Mouse (Mus musculus): Measurements from ENCODE around the gene Slc22a22.

Gene Slc22a22

DNA sequence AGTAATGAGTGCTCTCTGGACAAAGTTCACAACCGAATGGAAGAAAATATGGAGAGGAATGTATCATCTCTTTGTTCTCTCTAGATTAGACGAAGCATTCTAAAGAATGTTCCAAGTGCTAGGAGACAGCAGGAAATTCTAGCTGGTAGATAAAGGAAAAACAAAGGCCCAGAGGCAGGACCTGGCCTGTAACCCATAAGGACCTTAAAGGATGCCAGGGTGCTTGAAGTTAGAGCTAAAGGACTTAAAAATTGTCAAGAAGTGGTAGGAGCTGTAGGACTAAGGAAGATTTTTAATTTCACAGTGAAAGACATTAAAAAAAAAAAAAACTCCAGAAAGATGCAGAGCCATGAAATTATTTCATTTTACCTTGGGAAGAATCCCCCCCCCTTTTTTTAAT is at the start of gene Slc22a22:
Gene Slc22a22, minus strand, starts transcription at position 101 of the 400 bp plus-strand sequence.
- in situ Hi-C loops (cut with MboI; ENCODE audit: low pct_unique_long_range_greater_than_20kb in 1 of 2, low sequenced_read_pairs in 2 of 2, unreplicated experiment in 1 of 2) = no loop called here

- in situ Hi-C loops (cut with MboI; ENCODE audit: low pct_unique_long_range_greater_than_20kb in 1 of 2, low sequenced_read_pairs in 2 of 2, unreplicated experiment in 1 of 2) = loop anchor here in 1 of 2 experiments (25.0 kb wide), 1 partner anchor 1186 kb away; no protein-coding TSS in a partner anchor
Observed at GRCm38 (mm10) chr15:57523510-57524298, 46.3 kb upstream of the Slc22a22 start.

DNA sequence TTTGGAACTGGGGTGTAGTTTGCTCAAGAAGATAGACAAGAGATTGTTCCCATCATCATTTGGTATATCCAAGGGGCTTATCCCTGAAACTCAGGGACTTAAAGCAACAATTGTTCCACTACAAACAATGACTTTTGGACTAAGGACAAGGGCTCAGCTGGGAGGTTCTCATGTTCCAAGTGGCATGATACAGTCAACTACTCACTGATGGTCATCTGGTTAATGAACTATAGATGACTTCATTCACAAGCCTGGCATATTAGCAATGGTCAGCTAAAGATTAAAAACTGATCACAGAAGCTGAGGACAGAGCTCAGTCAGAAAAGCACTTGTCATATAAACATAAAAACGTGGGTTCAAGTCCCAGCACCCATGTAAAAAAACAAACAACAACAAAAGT is 44.7 kb upstream of the Slc22a22 start:
- in situ Hi-C loops (cut with MboI; ENCODE audit: low pct_unique_long_range_greater_than_20kb in 1 of 2, low sequenced_read_pairs in 2 of 2, unreplicated experiment in 1 of 2) = loop anchor here in 1 of 2 experiments (25.0 kb wide), 1 partner anchor 1185 kb away; no protein-coding TSS in a partner anchor

GRCm38 (mm10) chr15:57509185-57510172 is 32.1 kb upstream of the Slc22a22 start:
- in situ Hi-C loops (cut with MboI; ENCODE audit: low pct_unique_long_range_greater_than_20kb in 1 of 2, low sequenced_read_pairs in 2 of 2, unreplicated experiment in 1 of 2) = loop anchor here in 1 of 2 experiments (25.0 kb wide), 1 partner anchor 1172 kb away; no protein-coding TSS in a partner anchor

- in situ Hi-C loops (cut with MboI; ENCODE audit: low pct_unique_long_range_greater_than_20kb in 1 of 2, low sequenced_read_pairs in 2 of 2, unreplicated experiment in 1 of 2) = loop anchor here in 1 of 2 experiments (25.0 kb wide), 1 partner anchor 1171 kb away; no protein-coding TSS in a partner anchor
Observed at GRCm38 (mm10) chr15:57508242-57509184, 31.1 kb upstream of the Slc22a22 start.

GRCm38 (mm10) chr15:57504126-57504705 is 26.8 kb upstream of the Slc22a22 start:
- in situ Hi-C loops (cut with MboI; ENCODE audit: low pct_unique_long_range_greater_than_20kb in 1 of 2, low sequenced_read_pairs in 2 of 2, unreplicated experiment in 1 of 2) = loop anchor here in 1 of 2 experiments (25.0 kb wide), 1 partner anchor 1167 kb away; no protein-coding TSS in a partner anchor

GRCm38 (mm10) chr15:57503656-57504055 is 26.2 kb upstream of the Slc22a22 start:
- in situ Hi-C loops (cut with MboI; ENCODE audit: low pct_unique_long_range_greater_than_20kb in 1 of 2, low sequenced_read_pairs in 2 of 2, unreplicated experiment in 1 of 2) = loop anchor here in 1 of 2 experiments (25.0 kb wide), 1 partner anchor 1166 kb away; no protein-coding TSS in a partner anchor

DNA sequence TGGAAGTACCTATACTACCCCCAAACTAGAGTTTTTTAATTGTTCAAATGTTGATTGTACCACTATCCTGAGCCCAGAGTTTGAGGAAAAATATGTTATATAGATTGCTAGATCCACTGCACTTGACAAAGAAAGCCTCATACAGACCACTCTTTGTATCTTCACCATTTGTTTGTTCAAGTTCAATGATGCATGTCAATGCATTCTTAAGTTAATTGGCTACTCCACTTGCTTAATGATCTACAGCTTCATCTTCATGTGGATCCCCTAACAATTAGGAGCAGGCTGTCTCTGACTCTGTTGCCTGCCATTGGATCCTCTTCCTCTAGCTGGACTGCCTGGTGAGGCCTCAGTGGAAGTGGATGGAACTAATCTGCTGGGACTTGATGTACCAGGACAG is 24.1 kb upstream of the Slc22a22 start:
- in situ Hi-C loops (cut with MboI; ENCODE audit: low pct_unique_long_range_greater_than_20kb in 1 of 2, low sequenced_read_pairs in 2 of 2, unreplicated experiment in 1 of 2) = loop anchor here in 1 of 2 experiments (25.0 kb wide), 1 partner anchor 1164 kb away; no protein-coding TSS in a partner anchor

DNA sequence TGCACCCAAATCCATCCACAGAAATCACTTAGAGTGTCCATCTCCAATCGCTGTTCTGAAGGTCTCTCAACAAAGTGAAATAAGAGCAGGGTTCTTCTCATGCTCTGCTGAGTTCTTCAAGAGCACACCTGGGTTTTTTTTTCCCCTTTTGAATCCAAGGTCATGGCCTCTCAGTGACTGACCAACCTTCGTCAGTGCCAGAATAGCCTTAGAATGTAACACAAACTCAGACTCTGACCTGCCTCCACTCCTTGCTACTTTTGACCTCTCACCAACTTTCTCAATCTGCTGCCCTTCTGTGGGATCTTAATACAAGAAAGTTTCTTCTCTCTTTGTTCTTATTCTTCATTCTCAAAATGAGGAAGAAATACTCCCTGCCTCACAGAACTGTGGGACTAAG is 18.7 kb upstream of the Slc22a22 start:
- in situ Hi-C loops (cut with MboI; ENCODE audit: low pct_unique_long_range_greater_than_20kb in 1 of 2, low sequenced_read_pairs in 2 of 2, unreplicated experiment in 1 of 2) = no loop called here

DNA sequence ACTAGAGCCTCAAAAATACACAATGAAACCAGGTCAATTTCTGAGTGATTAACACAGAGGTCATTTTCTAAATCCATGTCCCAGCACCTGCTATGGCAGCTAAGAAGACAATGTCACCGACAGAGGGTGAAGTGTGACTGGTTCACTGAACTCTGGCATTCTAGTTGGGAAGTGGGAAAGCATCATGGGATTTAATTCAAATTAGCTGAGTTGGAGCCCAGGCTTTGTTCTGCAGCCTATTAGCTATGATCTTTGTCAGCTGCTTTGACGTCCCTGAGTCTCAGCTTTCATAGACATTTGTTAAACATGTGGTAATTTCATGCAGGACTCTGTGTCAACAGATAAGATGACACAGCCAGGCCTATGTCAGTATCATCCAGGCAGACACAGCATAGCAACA is 5.1 kb upstream of the Slc22a22 start:
- in situ Hi-C loops (cut with MboI; ENCODE audit: low pct_unique_long_range_greater_than_20kb in 1 of 2, low sequenced_read_pairs in 2 of 2, unreplicated experiment in 1 of 2) = no loop called here

GRCm38 (mm10) chr15:57471648-57472047 is 5.8 kb downstream of the Slc22a22 start:
- in situ Hi-C loops (cut with MboI; ENCODE audit: low pct_unique_long_range_greater_than_20kb in 1 of 2, low sequenced_read_pairs in 2 of 2, unreplicated experiment in 1 of 2) = no loop called here

- in situ Hi-C loops (cut with MboI; ENCODE audit: low pct_unique_long_range_greater_than_20kb in 1 of 2, low sequenced_read_pairs in 2 of 2, unreplicated experiment in 1 of 2) = no loop called here
Observed at GRCm38 (mm10) chr15:57465996-57466395, 11.4 kb downstream of the Slc22a22 start.

- in situ Hi-C loops (cut with MboI; ENCODE audit: low pct_unique_long_range_greater_than_20kb in 1 of 2, low sequenced_read_pairs in 2 of 2, unreplicated experiment in 1 of 2) = no loop called here
Observed at GRCm38 (mm10) chr15:57465061-57465460, 12.4 kb downstream of the Slc22a22 start.

DNA sequence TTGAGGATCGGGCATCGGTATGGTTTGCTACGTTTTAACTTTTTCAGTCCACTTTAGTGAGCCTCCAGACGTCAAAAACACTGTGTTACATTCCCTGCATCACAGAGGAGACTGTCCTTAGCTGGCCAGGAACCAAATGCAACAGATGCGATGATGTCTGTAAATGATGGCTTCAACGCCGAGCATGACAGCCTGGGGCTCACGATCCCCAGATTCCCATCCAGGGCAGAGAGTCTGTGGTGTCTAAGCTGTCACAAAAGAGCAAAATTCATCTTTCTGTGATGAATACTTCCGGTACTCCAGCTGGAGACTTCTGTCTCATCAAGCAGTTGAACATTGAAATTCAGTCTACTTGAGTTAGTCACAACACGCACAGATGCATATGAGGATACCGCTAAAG is 13.4 kb downstream of the Slc22a22 start:
- in situ Hi-C loops (cut with MboI; ENCODE audit: low pct_unique_long_range_greater_than_20kb in 1 of 2, low sequenced_read_pairs in 2 of 2, unreplicated experiment in 1 of 2) = no loop called here

- in situ Hi-C loops (cut with MboI; ENCODE audit: low pct_unique_long_range_greater_than_20kb in 1 of 2, low sequenced_read_pairs in 2 of 2, unreplicated experiment in 1 of 2) = no loop called here
Observed at GRCm38 (mm10) chr15:57461284-57461683, 16.1 kb downstream of the Slc22a22 start.

- in situ Hi-C loops (cut with MboI; ENCODE audit: low pct_unique_long_range_greater_than_20kb in 1 of 2, low sequenced_read_pairs in 2 of 2, unreplicated experiment in 1 of 2) = no loop called here
Observed at GRCm38 (mm10) chr15:57457374-57457773, 20.1 kb downstream of the Slc22a22 start.

DNA sequence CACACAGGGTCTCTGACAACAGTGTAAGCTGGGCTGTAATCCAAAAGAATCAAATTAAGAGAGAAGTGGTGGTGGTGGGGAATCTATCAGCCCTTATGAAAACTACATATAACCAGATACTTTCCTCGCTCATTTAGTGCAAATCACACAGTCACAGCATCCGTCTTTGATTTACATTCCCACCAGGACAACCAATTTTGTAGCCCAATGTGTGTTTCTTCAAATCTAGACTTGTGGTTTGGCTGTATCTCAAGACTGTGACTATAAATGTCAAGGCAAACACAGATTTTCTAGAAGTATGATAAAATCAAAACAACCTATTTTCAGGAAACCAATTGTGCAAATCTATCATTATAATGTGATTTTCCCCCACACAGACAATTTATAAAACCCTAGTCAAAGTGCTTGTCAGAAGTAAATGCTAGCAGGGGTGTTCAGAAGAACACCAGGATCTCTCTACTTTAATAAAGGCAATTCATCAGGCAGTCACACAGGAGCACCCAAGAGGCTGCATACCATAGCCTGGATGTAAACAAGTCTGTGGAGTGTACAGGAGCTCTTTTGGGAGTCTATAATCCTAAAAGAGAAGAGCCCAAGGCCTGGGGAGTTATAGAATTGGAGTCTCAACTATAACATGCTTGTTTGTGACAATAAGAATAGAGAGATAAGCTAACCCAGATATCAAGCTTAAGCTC is 42.6 kb downstream of the Slc22a22 start:
- in situ Hi-C loops (cut with MboI; ENCODE audit: low pct_unique_long_range_greater_than_20kb in 1 of 2, low sequenced_read_pairs in 2 of 2, unreplicated experiment in 1 of 2) = no loop called here
